Mouse (Mus musculus): ENCODE measurements around the gene Cyp24a1. TPM values are rescaled to one million over a fixed set of nuclear protein-coding genes. Genes with fewer than 3 reads are reported as not detected.
A peak's percentile ranks its signal among the peaks of the same experiment; 100 is the strongest.

Cyp24a1 gene
- polyA plus RNA-seq (2012; rRNA removed): not detected in 2 replicates

GRCm38 (mm10) chr2:170497091-170497566 lies at the start of gene Cyp24a1:
Cyp24a1 (minus strand) TSS chr2:170497145.
- under 1% methylated on average over 36 of the region's 36 CpGs for WGBS
- no peak for TF ChIP-seq POLR2A (IDR thresholded peaks at IDR 0.05; ENCODE audit: borderline replicate concordance, extremely low read depth, low read depth, low read length)
- peak; percentile 29; the same call in 1 of the 2 replicates for TF ChIP-seq CTCF (IDR thresholded peaks at IDR 0.05; ENCODE audit: insufficient read depth, low read length)
- Histone ChIP-seq H3K4me3 (replicated peaks; ENCODE audit: extremely low read depth, low read depth, low read length) (no peak within 1 kb of the TSS), H3K4me1 (ENCODE audit: control insufficient read depth, insufficient read depth, low read length) (no peaks in the 10 kb centered on the region)
- peak; percentile 55 for DNase-seq

- WGBS: 47% methylated on average over 4 of the region's 4 CpGs
- Histone ChIP-seq H3K4me3 (replicated peaks; ENCODE audit: extremely low read depth, low read depth, low read length) (no peak overlapping the region), H3K4me1 (ENCODE audit: control insufficient read depth, insufficient read depth, low read length) (no peaks in the 10 kb centered on the region)
- no peak for DNase-seq
- TF ChIP-seq POLR2A (IDR thresholded peaks at IDR 0.05; ENCODE audit: borderline replicate concordance, extremely low read depth, low read depth, low read length) (no peak), CTCF (IDR thresholded peaks at IDR 0.05; ENCODE audit: insufficient read depth, low read length) (no peak)
These were observed 48.8 kb upstream of the Cyp24a1 start for GRCm38 (mm10) chr2:170545745-170546144.

- no peak for TF ChIP-seq CTCF (IDR thresholded peaks at IDR 0.05; ENCODE audit: insufficient read depth, low read length)
- no peak for TF ChIP-seq POLR2A (IDR thresholded peaks at IDR 0.05; ENCODE audit: borderline replicate concordance, extremely low read depth, low read depth, low read length)
- WGBS: 73% methylated on average over 7 of the region's 7 CpGs
- DNase-seq: no peak
These were observed 48.0 kb upstream of the Cyp24a1 start for GRCm38 (mm10) chr2:170544950-170545349.

GRCm38 (mm10) chr2:170544159-170544558 lies 47.2 kb upstream of the Cyp24a1 start:
- no peak for TF ChIP-seq POLR2A (IDR thresholded peaks at IDR 0.05; ENCODE audit: borderline replicate concordance, extremely low read depth, low read depth, low read length)
- TF ChIP-seq CTCF (IDR thresholded peaks at IDR 0.05; ENCODE audit: insufficient read depth, low read length): no peak
- H3K4me1 ChIP-seq (ENCODE audit: control insufficient read depth, insufficient read depth, low read length): no peaks in the 10 kb centered on the region
- 54% methylated on average over 3 of the region's 3 CpGs for WGBS
- DNase-seq: no peak
- no peak overlapping the region for H3K4me3 ChIP-seq (replicated peaks; ENCODE audit: extremely low read depth, low read depth, low read length)

More at GRCm38 (mm10) chr2:170544950-170545349, 48.0 kb upstream of the Cyp24a1 start:
- H3K4me1 ChIP-seq (ENCODE audit: control insufficient read depth, insufficient read depth, low read length): no peaks in the 10 kb centered on the region
- H3K4me3 ChIP-seq (replicated peaks; ENCODE audit: extremely low read depth, low read depth, low read length): no peak overlapping the region

GRCm38 (mm10) chr2:170543625-170544024 lies 46.7 kb upstream of the Cyp24a1 start:
- WGBS: 61% methylated on average over 5 of the region's 5 CpGs
- H3K4me1 ChIP-seq (ENCODE audit: control insufficient read depth, insufficient read depth, low read length): no peaks in the 10 kb centered on the region
- no peak for TF ChIP-seq POLR2A (IDR thresholded peaks at IDR 0.05; ENCODE audit: borderline replicate concordance, extremely low read depth, low read depth, low read length)
- no peak for TF ChIP-seq CTCF (IDR thresholded peaks at IDR 0.05; ENCODE audit: insufficient read depth, low read length)
- H3K4me3 ChIP-seq (replicated peaks; ENCODE audit: extremely low read depth, low read depth, low read length): no peak overlapping the region
- DNase-seq: no peak

GRCm38 (mm10) chr2:170539211-170539610 lies 42.3 kb upstream of the Cyp24a1 start:
- no peaks in the 10 kb centered on the region for H3K4me1 ChIP-seq (ENCODE audit: control insufficient read depth, insufficient read depth, low read length)
- DNase-seq: no peak
- TF ChIP-seq POLR2A (IDR thresholded peaks at IDR 0.05; ENCODE audit: borderline replicate concordance, extremely low read depth, low read depth, low read length) (no peak), CTCF (IDR thresholded peaks at IDR 0.05; ENCODE audit: insufficient read depth, low read length) (no peak)
- WGBS: 76% methylated on average over 9 of the region's 9 CpGs
- no peak overlapping the region for H3K4me3 ChIP-seq (replicated peaks; ENCODE audit: extremely low read depth, low read depth, low read length)

- TF ChIP-seq POLR2A (IDR thresholded peaks at IDR 0.05; ENCODE audit: borderline replicate concordance, extremely low read depth, low read depth, low read length) (no peak), CTCF (IDR thresholded peaks at IDR 0.05; ENCODE audit: insufficient read depth, low read length) (no peak)
These were observed 38.9 kb upstream of the Cyp24a1 start for GRCm38 (mm10) chr2:170535841-170536240.

GRCm38 (mm10) chr2:170534803-170535174 lies 37.8 kb upstream of the Cyp24a1 start:
- no peak overlapping the region for H3K4me3 ChIP-seq (replicated peaks; ENCODE audit: extremely low read depth, low read depth, low read length)
- 89% methylated on average over 11 of the region's 11 CpGs for WGBS
- no peaks in the 10 kb centered on the region for H3K4me1 ChIP-seq (ENCODE audit: control insufficient read depth, insufficient read depth, low read length)
- TF ChIP-seq CTCF (IDR thresholded peaks at IDR 0.05; ENCODE audit: insufficient read depth, low read length) (no peak), POLR2A (IDR thresholded peaks at IDR 0.05; ENCODE audit: borderline replicate concordance, extremely low read depth, low read depth, low read length) (no peak)
- no peak for DNase-seq

More at GRCm38 (mm10) chr2:170535841-170536240, 38.9 kb upstream of the Cyp24a1 start:
- DNase-seq: no peak
- Histone ChIP-seq H3K4me3 (replicated peaks; ENCODE audit: extremely low read depth, low read depth, low read length) (no peak overlapping the region), H3K4me1 (ENCODE audit: control insufficient read depth, insufficient read depth, low read length) (no peaks in the 10 kb centered on the region)

- TF ChIP-seq POLR2A (IDR thresholded peaks at IDR 0.05; ENCODE audit: borderline replicate concordance, extremely low read depth, low read depth, low read length) (no peak), CTCF (IDR thresholded peaks at IDR 0.05; ENCODE audit: insufficient read depth, low read length) (no peak)
- 39% methylated on average over 12 of the region's 12 CpGs for WGBS
These were observed 37.3 kb upstream of the Cyp24a1 start for GRCm38 (mm10) chr2:170534116-170534802.

GRCm38 (mm10) chr2:170530256-170530655 lies 33.3 kb upstream of the Cyp24a1 start:
- TF ChIP-seq CTCF (IDR thresholded peaks at IDR 0.05; ENCODE audit: insufficient read depth, low read length): no peak
- no peak for TF ChIP-seq POLR2A (IDR thresholded peaks at IDR 0.05; ENCODE audit: borderline replicate concordance, extremely low read depth, low read depth, low read length)
- no peak overlapping the region for H3K4me3 ChIP-seq (replicated peaks; ENCODE audit: extremely low read depth, low read depth, low read length)
- no peak for DNase-seq
- WGBS: 89% methylated on average over 3 of the region's 3 CpGs
- H3K4me1 ChIP-seq (ENCODE audit: control insufficient read depth, insufficient read depth, low read length): no peaks in the 10 kb centered on the region

More at GRCm38 (mm10) chr2:170534116-170534802, 37.3 kb upstream of the Cyp24a1 start:
- no peaks in the 10 kb centered on the region for H3K4me1 ChIP-seq (ENCODE audit: control insufficient read depth, insufficient read depth, low read length)
- no peak overlapping the region for H3K4me3 ChIP-seq (replicated peaks; ENCODE audit: extremely low read depth, low read depth, low read length)
- DNase-seq: no peak

Measured in lung, adult 2 months (tissue).